Mouse (Mus musculus) neutrophil, adult 5-6 weeks (primary cell): ENCODE data around the gene Bcl2l1. TPM values are rescaled to one million over a fixed set of nuclear protein-coding genes. Genes with fewer than 3 reads are reported as not detected.

Experiments used
- ATAC-seq: fragments of 151-379, 151-347 bp; 2 replicates; pipeline ENCODE4 v1.8.0; 2017; ENCODE audit warnings: mild to moderate bottlenecking, moderate TSS enrichment; ENCODE audit not compliant: insufficient number of reproducible peaks, poor library complexity, low FRiP score, severe bottlenecking; ENCODE audit errors: extremely low read depth
- total RNA-seq: library from RNA; stranded (forward); fragments of 200-1000 nt; gene quantifications from 2 replicates; pipeline ENCODE4 v1.2.3, GENCODE M21; 2017

Bcl2l1 gene
- total RNA-seq, 1 experiment from 2014 or later = 28.7 TPM

- ATAC-seq = 0 out of 2 replicates have a peak, but pooled peaks have one; percentile 18
These were observed 5.8 kb downstream of the Bcl2l1 start for GRCm38 (mm10) chr2:152825713-152826112.

GRCm38 (mm10) chr2:152825168-152825697 is 6.3 kb downstream of the Bcl2l1 start:
- ATAC-seq = no peak

- no peak for ATAC-seq
These were observed 6.9 kb downstream of the Bcl2l1 start for GRCm38 (mm10) chr2:152824438-152825167.

- no peak for ATAC-seq
These were observed 7.8 kb downstream of the Bcl2l1 start for GRCm38 (mm10) chr2:152823770-152824169.

- no peak for ATAC-seq
These were observed 10.0 kb downstream of the Bcl2l1 start for GRCm38 (mm10) chr2:152821566-152821965.

- ATAC-seq = no peak
These were observed 10.5 kb downstream of the Bcl2l1 start for GRCm38 (mm10) chr2:152821023-152821422.

GRCm38 (mm10) chr2:152820369-152820768 is 11.2 kb downstream of the Bcl2l1 start:
- ATAC-seq = no peak

GRCm38 (mm10) chr2:152819926-152820325 is 11.6 kb downstream of the Bcl2l1 start:
- no peak for ATAC-seq

GRCm38 (mm10) chr2:152819097-152819624 is 12.4 kb downstream of the Bcl2l1 start:
- ATAC-seq = no peak

GRCm38 (mm10) chr2:152818679-152819078 is 12.8 kb downstream of the Bcl2l1 start:
- ATAC-seq = no peak

- ATAC-seq = no peak
These were observed 13.8 kb downstream of the Bcl2l1 start for GRCm38 (mm10) chr2:152817596-152818291.

- ATAC-seq = no peak
These were observed 14.7 kb downstream of the Bcl2l1 start for GRCm38 (mm10) chr2:152816657-152817348.

GRCm38 (mm10) chr2:152815879-152816656 is 15.5 kb downstream of the Bcl2l1 start:
- peak; percentile 18; the same call in 1 of the 2 replicates for ATAC-seq

GRCm38 (mm10) chr2:152814213-152814874 is 17.2 kb downstream of the Bcl2l1 start:
- ATAC-seq = no peak

GRCm38 (mm10) chr2:152813232-152813631 is 18.3 kb downstream of the Bcl2l1 start:
- ATAC-seq = no peak

GRCm38 (mm10) chr2:152811336-152812165 is 20.0 kb downstream of the Bcl2l1 start:
- no peak for ATAC-seq
